Mouse (Mus musculus): ENCODE results near the gene Olfr201.
"Not testable (repeated sequence)": the region's sequence is repeated elsewhere in the genome, so short reads cannot be mapped to it uniquely, and the experiment has no call there.

The Olfr201 gene

GRCm38 (mm10) chr16:59272532-59272931 is at the start of gene Olfr201:
TSS of gene Olfr201 (minus strand) at chr16:59272632.
- DNase-seq (ENCODE audit: low read depth, low spot score): not testable (repeated sequence)

GRCm38 (mm10) chr16:59318148-59318547 is 45.7 kb upstream of the Olfr201 start, which contains the start of gene Olfr204:
TSS of gene Olfr204 (minus strand) at chr16:59318248.
- no peak for DNase-seq (ENCODE audit: low read depth, low spot score)

- no peak for DNase-seq (ENCODE audit: low read depth, low spot score)
These were observed 26.1 kb upstream of the Olfr201 start, which contains the start of gene Olfr203 for GRCm38 (mm10) chr16:59298581-59298980. TSS of gene Olfr203 (plus strand) at chr16:59298881.

GRCm38 (mm10) chr16:59287576-59287975 is 15.1 kb upstream of the Olfr201 start:
- DNase-seq (ENCODE audit: low read depth, low spot score): not testable (repeated sequence)

GRCm38 (mm10) chr16:59286693-59287092 is 14.3 kb upstream of the Olfr201 start, which contains the start of gene Olfr202:
TSS of gene Olfr202 (minus strand) at chr16:59286793.
- DNase-seq (ENCODE audit: low read depth, low spot score): no peak

- no peak for DNase-seq (ENCODE audit: low read depth, low spot score)
These were observed 11.0 kb upstream of the Olfr201 start for GRCm38 (mm10) chr16:59283476-59283875.

- DNase-seq (ENCODE audit: low read depth, low spot score): no peak
These were observed 8.1 kb upstream of the Olfr201 start for GRCm38 (mm10) chr16:59280542-59280941.

GRCm38 (mm10) chr16:59269097-59269496 is 3.3 kb downstream of the Olfr201 start:
- DNase-seq (ENCODE audit: low read depth, low spot score): not testable (repeated sequence)

GRCm38 (mm10) chr16:59249684-59250083 is 22.7 kb downstream of the Olfr201 start:
- DNase-seq (ENCODE audit: low read depth, low spot score): no peak

- not testable (repeated sequence) for DNase-seq (ENCODE audit: low read depth, low spot score)
These were observed 52.8 kb downstream of the Olfr201 start, which contains the start of gene Olfr199 for GRCm38 (mm10) chr16:59219667-59220066. TSS of gene Olfr199 (minus strand) at chr16:59219767.

- not testable (repeated sequence) for DNase-seq (ENCODE audit: low read depth, low spot score)
These were observed 54.6 kb downstream of the Olfr201 start for GRCm38 (mm10) chr16:59217861-59218260.

Measured in mesoderm, embryonic 11.5 days (tissue).